Mouse (Mus musculus) cortical plate, adult 2 months (tissue): ENCODE measurements around the gene Wdr19. TPM values are rescaled to one million over a fixed set of nuclear protein-coding genes. Genes with fewer than 3 reads are reported as not detected.
A peak's percentile ranks its signal among the peaks of the same experiment; 100 is the strongest.

Source experiments
- H3K27ac ChIP-seq: fragments of 200-500 bp; 2 replicates; pipeline ENCODE4 v1.5.1; 2012; ENCODE audit warnings: low read length, control low read depth, inconsistent platforms; ENCODE audit not compliant: insufficient read depth
- H3K4me1 ChIP-seq: fragments of 200-500 bp; 2 replicates; pipeline ENCODE4 v1.6.1; 2011; ENCODE audit warnings: low read length; ENCODE audit not compliant: control insufficient read depth, insufficient read depth
- H3K4me3 ChIP-seq: fragments of 200-500 bp; 2 replicates; pipeline ENCODE4 v1.5.1; 2011; ENCODE audit warnings: mild to moderate bottlenecking, low read length, control low read depth; ENCODE audit not compliant: insufficient read depth
- CTCF ChIP-seq: fragments of 200-500 bp; IDR thresholded peaks from 2 replicates; pipeline ENCODE4 v1.5.1; 2011; ENCODE audit warnings: mild to moderate bottlenecking, control low read depth, low read length; ENCODE audit not compliant: insufficient read depth; ENCODE audit errors: extremely low read depth
- POLR2A ChIP-seq: fragments of 200-500 bp; IDR thresholded peaks from 2 replicates; pipeline ENCODE4 v1.6.1; 2011; ENCODE audit warnings: mild to moderate bottlenecking, low read length, control low read depth; ENCODE audit not compliant: insufficient read depth; ENCODE audit errors: extremely low read depth
- polyA plus RNA-seq: library from polyadenylated mRNA; depleted of rRNA; stranded (reverse); fragments of >200 nt; gene quantifications from 2 replicates; pipeline ENCODE4 v1.2.3, GENCODE M21; 2012; rRNA removed

The Wdr19 gene
- 18.9 and 20.2 TPM in 2 replicates for polyA plus RNA-seq

DNA sequence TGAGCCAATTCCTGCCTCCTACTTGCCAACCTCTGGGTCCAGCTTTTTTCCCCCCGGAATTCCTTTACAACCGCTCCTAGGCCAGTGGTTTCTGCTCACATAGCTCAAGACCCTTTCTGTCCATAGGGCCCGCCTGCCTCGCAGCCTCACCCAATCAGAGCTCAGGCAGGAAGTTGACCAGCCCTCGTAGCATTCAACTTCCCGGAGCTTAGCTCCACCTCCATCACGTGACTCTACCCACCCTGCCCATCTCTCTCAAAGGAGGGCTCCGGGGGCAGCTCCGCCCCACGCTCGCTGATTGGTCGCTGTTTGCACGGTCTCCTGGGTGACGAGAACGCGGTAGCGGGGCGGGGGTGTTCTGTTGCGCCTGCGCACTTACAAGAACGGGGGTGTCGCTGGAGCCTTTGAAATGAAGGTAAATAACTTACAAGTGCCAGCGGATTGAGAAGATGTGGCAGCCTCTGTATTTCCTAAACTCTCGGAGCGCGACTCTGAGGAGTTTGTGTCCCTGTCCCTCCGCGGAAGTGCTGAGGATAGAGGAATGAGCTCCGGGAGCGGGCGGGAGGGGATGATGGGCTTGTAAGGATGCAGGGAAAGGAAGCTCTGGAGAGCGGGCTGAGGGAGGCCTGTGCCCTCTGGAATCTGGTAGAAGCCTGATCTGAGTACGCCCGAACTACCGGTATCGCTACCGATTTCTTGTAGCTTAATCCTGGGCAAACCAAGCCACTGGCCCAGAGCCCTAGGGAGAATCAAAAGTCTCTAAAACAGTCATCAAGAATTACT is at the start of gene Wdr19:
Gene Wdr19 (plus strand): TSS at position 351 of the 783 bp plus-strand sequence.
- TF ChIP-seq CTCF = no peak
- peak; percentile 96 for TF ChIP-seq POLR2A

DNA sequence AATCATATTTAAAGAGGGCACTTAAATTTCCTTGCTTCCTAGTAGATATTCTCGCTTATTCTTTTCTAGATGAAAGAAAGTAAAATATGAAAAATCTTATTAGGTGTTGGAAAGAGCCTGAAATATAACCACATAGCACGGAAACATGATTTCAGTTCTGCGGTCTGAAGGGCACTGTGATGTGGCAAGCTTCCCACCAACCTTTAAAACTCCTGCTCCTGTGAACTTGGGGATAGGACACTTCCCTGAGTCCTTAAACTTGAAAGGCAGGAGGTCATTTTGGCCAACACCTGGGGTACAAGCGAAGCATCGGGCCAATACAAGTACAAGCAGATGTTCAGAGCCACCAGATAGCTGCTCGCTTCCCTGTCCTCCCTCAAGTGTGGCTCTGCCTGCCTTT is 49.8 kb upstream of the Wdr19 start:
- no peak overlapping the region for H3K27ac ChIP-seq
- peaks cover 2% of the 10 kb centered on the region; the same call in 1 of the 2 replicates for H3K4me1 ChIP-seq
- no peak overlapping the region for H3K4me3 ChIP-seq
- TF ChIP-seq POLR2A (no peak), CTCF (no peak)

More for the DNA sequence above, at the start of gene Wdr19:
- Histone ChIP-seq H3K4me1 (peaks cover 2% of the 10 kb centered on the region; the same call in 1 of the 2 replicates), H3K4me3 (peak within 1 kb of the TSS; percentile 54), H3K27ac (no peak within 1 kb of the TSS)

GRCm38 (mm10) chr5:65150376-65150955 is 49.0 kb upstream of the Wdr19 start:
- no peak overlapping the region for H3K4me3 ChIP-seq
- no peaks in the 10 kb centered on the region for H3K4me1 ChIP-seq
- TF ChIP-seq CTCF (no peak), POLR2A (no peak)
- no peak overlapping the region for H3K27ac ChIP-seq

- Histone ChIP-seq H3K4me3 (no peak overlapping the region), H3K27ac (no peak overlapping the region), H3K4me1 (no peaks in the 10 kb centered on the region)
- TF ChIP-seq CTCF = no peak
- no peak for TF ChIP-seq POLR2A
Observed at GRCm38 (mm10) chr5:65151276-65151675, 48.2 kb upstream of the Wdr19 start.

DNA sequence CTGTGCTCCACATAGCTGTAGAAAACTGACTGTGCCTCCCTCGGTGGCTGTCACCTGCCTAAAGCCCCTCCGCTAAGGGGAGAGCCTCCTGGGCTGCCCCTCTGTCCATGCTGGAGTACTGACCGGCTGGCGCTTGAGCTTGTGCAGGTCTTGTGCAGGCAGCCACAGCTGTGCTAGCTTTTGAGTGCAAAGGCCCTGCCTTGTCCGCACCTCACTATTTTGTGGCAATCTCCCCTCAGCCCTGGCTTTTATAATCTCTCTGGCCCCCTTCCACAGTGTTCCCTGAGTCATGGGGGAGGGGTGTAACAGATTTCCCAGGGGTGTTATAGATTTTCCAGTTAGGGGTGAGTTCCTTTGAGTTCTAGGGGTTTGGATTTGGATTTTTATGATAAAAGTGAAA is 47.7 kb upstream of the Wdr19 start:
- H3K4me1 ChIP-seq = no peaks in the 10 kb centered on the region
- TF ChIP-seq POLR2A (no peak), CTCF (no peak)
- no peak overlapping the region for H3K4me3 ChIP-seq
- H3K27ac ChIP-seq = no peak overlapping the region

DNA sequence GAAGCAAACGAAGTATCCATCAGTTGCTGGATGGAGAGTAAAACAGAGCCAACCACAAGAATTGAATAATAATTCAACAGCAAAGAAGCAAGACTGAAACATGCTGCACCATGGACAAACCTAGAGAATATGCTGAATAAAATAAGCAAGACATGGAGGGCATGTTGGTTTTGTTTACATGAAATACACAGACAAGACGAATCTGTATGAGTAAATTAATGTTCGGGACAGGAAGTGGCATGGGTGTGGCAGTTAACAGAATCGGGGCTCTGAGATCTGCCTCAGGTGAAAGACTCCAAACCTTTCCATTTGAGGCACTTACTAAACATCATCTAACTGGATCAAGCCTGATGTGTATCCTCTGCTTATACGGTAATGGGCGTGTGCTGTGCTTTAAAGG is 45.2 kb upstream of the Wdr19 start:
- no peak for TF ChIP-seq CTCF
- TF ChIP-seq POLR2A = no peak
- H3K27ac ChIP-seq = no peak overlapping the region
- H3K4me1 ChIP-seq = no peaks in the 10 kb centered on the region

GRCm38 (mm10) chr5:65156853-65157252 is 42.6 kb upstream of the Wdr19 start:
- Histone ChIP-seq H3K4me3 (no peak overlapping the region), H3K27ac (no peak overlapping the region), H3K4me1 (no peaks in the 10 kb centered on the region)
- TF ChIP-seq CTCF (peak; percentile 48), POLR2A (no peak)

More for the DNA sequence above, 45.2 kb upstream of the Wdr19 start:
- no peak overlapping the region for H3K4me3 ChIP-seq

GRCm38 (mm10) chr5:65157412-65158381 is 41.8 kb upstream of the Wdr19 start:
- no peak overlapping the region for H3K4me3 ChIP-seq
- no peaks in the 10 kb centered on the region for H3K4me1 ChIP-seq
- TF ChIP-seq CTCF (0 out of 2 replicates have a peak, but pooled peaks have one; percentile 8), POLR2A (no peak)
- peak overlapping the region; percentile 81 for H3K27ac ChIP-seq

DNA sequence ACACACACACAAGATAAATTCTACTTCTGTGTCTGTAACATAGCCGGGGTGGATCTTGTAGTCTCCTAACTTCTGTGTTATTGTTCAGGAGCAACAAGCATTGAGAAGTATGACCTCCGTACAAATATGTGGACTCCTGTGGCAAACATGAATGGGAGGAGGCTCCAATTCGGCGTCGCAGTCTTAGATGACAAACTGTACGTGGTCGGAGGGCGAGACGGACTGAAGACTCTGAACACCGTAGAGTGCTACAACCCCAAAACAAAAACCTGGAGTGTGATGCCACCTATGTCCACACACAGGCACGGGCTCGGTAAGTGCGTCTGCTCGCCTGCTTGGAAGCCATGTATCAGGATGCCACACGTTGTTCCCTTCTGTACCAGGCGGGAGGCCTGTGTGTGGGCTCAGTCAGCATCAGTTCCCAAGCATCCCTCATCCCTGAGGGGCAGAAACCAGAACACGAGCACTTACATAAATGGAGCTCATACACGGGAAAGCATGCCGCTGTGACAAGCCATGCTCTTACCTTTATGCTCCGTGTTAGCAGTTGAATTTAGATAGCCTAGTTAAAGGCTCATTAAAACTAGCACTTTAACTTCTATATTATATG is 40.7 kb upstream of the Wdr19 start:
- no peak overlapping the region for H3K27ac ChIP-seq
- no peak for TF ChIP-seq CTCF
- no peak for TF ChIP-seq POLR2A
- no peak overlapping the region for H3K4me3 ChIP-seq
- no peaks in the 10 kb centered on the region for H3K4me1 ChIP-seq
